Mouse (Mus musculus) left cerebral cortex, postnatal 4 days (tissue): Measurements from ENCODE around the gene Cct8l1. TPM values are rescaled to one million over a fixed set of nuclear protein-coding genes. Genes with fewer than 3 reads are reported as not detected.

Source experiments
- total RNA-seq, 2 experiments: library from RNA; stranded (reverse); gene quantifications; 2 replicates each; pipeline ENCODE4 v1.2.3; 2021

Gene Cct8l1
- total RNA-seq, 2 experiments from 2014 or later = not detected

Other genes with a start within 250 kb of the Cct8l1 start
- gene Kmt2c, start 17.3 kb upstream of the Cct8l1 start, total RNA-seq = 100 to 1,000 TPM in 1 of 2 experiments, 10 to 100 TPM in 1; 89.2 to 101 TPM
- gene Xrcc2, start 189.8 kb downstream of the Cct8l1 start, total RNA-seq = 1 to 10 TPM; 5.6 to 7.9 TPM
- gene Actr3b, start 243.9 kb downstream of the Cct8l1 start, total RNA-seq = 100 to 1,000 TPM; 116 to 117 TPM